Mouse (Mus musculus): Measurements from ENCODE around the gene Gckr.

DNA sequence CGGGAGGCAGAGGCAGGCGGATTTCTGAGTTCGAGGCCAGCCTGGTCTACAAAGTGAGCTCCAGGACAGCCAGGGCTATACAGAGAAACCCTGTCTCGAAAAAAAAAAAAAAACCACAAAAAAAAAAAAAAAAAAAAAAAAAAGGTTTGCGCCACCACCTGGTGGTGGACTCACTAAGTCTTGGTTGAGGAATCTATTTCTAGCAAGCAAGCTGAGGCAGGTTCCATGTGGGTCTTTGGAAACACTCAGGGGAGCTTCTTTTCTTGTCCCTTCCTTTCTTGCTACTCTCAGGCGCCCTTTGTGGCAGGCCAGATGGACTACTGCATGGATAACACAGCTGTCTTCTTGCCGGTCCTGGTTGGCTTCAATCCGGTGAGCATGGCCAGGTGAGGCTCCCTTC is 4.6 kb downstream of the Gckr start:
- TF ChIP-seq GATA1 (IDR thresholded peaks at IDR 0.05; ENCODE audit: borderline replicate concordance, low read length) (no peak), FLI1 (IDR thresholded peaks at IDR 0.05; ENCODE audit: low read length) (no peak)

Data from megakaryocyte, embryonic 14.5 days (primary cell).